Mouse (Mus musculus): ENCODE data around the gene Sulf2.

The Sulf2 gene

DNA sequence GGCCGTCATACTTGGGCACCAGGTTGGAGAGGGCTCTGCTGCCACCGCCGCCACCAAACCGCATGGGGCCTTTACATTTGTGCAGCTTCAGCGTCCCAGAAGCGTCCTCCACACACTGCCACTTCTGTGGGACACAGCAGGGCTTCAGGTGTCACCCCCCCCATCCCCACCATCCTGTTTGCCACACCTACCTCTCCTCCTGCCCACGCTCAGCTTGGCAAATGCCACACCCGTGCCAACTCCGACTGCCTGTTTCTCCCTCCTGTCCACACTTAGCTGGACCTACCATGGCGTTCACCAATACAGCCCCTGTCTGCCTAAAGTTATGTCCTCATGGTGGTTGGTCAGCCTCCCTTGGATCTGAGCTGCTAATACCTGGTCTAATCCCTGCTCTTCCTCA is 72.8 kb downstream of the Sulf2 start:
- DNase-seq, result no peak

DNA sequence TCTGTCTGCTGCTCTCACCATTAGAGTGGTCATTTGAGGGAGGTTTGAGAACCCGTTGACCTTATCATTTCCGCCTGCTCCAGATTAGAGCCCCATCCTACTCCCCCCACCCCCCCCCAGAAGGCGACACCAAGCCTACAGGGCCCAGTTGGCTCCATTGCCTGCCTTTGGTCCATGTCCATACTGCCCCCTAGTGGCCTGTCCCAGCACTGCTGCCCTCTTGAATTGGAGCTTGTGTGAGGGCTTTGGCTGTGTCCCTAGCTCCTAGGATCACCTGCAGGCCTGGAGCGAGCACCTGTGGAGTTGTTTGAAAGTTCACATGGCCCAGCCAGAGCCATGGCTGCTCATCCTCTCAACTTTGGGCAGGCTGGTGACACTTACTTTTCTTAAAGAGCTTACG is 73.3 kb downstream of the Sulf2 start:
- peak; percentile 35 for DNase-seq

DNA sequence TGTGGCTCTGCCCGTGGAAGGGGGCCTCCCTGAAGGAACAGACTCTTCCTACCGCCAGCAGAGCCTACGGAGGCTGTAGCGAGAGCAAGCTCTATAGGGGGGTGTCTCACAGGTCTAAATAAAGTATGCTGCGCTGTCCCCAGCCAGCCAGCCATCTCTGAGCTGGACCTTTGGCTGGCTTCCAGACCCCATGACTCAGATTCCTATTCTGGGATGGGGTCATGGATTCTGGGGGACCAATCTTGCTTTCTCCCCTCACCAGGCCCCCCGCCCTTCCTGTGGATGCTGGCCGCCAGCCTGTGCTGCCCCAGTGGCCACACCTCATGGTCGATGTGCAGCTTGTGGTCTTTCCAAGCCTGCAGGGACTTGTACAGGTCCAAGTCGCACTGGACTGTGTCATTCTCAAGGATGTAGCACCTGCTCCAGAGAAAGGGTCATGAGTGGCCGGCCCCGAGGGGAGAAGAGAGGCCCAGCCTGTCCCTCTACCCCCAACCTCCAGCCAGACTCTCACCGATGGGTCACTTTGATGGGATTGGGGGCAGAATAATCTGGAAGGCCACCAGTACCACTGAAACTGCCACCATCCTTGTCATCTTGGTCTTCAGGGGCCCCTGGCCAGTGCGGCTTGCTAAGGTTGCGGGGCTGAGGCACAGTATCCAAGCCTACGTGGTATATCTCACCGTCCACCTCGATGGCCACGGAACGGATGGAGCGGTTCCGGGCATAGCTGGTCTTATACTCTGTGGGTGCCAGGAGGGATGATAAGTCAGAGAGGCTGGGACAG is 74.3 kb downstream of the Sulf2 start:
- DNase-seq, result no peak

DNA sequence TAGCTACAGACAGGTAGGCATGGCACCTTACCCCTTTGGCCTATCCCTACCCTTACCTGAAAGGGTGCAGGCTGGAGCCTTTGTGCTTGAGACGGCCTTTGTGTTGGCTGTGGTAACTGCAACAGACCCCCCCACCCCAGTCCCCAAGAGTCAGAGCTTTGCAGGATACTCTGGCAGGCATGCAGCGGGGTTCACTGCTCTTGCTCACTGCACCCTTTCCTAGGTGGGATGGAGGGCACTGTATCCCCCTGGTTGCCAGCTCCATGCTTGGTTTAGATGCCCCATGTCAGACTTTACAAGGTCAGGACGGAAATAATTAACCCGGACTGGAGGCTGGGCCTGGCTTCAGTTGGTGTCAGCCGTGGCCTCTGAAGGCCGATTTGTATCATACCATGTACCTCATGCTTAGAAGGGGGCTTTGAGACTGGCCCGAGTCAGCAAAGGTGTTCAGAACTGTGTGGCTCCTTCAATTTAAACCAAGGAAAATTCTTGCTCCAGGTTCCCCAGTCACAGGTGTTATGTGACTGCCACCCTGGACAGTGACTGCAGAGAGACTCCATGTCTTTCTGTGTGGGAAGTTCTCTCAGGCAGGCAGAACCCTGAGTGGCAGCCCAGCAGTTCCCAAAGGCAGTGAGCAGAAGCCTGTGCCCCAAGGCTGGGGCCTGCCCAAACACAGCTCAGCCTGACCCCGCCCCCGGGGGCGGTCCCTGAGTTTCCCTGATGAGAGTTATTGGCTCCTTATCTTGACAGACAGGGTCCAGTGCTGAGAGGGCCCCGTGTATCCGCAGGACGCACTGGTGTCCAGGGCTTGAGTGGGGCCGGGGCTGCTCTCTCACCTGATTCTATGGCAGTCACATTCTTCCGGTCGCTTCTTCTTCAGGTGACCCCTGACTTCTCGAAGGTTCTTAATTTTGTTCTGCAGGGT is 75.2 kb downstream of the Sulf2 start:
- DNase-seq, result no peak

DNA sequence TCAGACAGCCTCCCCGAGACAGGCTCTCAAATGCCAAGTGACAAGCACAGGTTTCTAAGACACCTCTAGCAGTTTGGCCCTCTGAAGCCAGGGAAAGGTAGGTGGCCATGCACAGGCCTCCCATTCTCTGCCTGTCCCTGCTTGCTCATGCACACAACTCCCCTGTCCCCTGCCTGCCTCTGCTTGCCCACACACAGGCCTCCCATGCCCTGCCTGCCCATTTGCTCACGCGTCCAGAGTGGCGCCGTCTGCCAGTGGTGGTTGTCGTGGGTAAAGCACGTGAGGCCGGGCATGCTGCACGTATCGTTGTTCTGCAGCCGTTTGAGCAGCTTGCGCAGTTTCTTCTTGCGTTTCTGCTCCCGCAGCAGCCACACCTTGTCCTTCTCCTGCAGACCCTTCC is 76.2 kb downstream of the Sulf2 start:
- no peak for DNase-seq

DNA sequence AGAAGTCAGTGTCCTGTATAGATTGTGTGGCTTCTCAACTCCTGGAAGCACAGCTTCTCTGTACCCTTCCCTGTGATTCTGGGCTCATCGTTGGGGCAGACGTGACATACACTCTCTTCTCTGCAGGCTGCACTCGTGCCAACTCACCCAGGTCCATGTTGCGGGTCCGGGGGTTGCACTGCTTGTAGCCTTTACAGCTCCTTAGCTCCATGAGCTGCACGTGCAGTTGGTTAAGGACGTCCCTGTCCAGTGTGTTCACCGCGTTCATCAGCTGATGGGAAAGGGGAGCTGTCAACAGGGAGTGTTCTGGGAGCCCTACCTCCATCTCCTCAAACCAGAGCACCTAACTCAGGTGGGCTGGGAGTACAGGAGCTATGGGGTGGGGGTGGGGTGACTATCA is 78.1 kb downstream of the Sulf2 start:
- no peak for DNase-seq

DNA sequence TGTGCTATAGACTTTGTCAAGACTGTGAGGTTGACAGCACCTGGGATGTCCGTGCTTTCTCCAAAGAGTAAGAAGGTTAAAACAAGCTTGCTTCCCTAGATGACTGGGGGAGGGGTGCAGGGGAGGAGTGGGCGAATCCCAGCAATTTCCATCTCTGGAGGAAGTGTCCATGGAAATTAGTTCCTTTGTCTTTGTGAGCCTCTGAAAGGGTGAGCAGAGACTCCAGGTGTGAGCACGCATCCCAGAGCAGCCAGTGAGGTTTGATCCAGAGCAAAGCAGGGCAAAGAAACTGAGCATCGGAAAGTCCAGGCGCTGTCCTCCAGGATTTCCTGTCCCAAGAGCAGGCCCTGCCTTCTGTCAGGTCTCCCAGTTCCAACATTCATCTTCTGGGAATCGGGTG is 81.1 kb downstream of the Sulf2 start:
- no peak for DNase-seq

DNA sequence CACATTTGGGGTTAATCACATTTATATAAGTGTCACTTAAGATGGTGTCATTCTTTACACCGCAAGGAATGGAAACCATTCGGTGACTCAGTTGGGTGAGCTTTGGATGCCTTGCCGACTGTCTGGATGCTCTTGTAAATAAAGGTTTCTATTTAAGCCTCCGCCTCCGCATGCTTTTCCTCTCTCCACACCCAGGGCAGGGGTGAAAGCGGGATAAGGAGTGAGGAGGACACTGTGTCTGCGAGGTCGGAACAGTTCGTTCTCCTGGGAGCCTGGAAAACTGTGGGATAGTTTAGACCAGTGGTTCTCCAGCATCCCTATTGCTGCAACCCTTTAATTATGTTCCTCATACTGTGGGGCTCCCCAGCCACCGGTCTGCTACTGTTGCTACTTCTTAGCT is 82.4 kb downstream of the Sulf2 start:
- no peak for DNase-seq

DNA sequence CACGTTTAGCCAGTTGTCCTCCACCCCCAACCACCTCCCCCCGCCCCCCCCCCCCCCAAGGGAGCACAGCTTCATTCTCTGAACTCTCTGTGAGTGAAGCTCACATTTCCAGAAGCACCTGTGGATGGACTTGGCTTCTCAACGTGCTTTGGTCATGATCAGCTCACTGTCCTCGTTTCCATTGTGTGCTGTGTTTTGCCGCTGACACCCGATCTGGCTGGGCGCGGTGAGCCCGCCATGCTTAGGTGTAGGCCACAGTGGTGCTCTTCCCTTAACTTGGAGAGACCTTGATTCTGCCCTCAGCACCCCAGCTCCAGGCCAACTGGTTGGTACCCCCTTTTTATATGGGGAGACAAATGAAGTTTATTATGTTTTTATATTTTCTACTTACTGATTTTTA is 83.6 kb downstream of the Sulf2 start:
- DNase-seq, result no peak

DNA sequence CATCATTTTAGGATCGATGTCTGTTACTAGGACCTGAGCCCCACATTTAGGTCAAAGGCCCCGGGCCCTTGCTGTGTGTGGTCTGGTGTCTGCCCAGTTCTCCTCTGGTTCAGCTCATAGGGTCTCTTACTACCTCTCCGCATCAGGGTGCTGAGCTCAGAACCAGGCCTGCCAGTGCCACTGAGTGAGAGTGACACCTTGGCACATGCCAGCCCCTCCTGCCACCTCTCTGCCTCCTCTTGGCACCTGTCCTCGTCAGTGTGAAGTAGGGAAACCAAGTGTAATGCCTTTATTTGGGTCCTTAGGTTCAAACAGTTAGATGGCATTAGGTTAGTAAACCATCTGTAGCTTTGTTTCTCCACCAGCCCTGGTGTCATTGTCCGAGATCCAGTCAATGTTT is 84.0 kb downstream of the Sulf2 start:
- DNase-seq, result no peak

DNA sequence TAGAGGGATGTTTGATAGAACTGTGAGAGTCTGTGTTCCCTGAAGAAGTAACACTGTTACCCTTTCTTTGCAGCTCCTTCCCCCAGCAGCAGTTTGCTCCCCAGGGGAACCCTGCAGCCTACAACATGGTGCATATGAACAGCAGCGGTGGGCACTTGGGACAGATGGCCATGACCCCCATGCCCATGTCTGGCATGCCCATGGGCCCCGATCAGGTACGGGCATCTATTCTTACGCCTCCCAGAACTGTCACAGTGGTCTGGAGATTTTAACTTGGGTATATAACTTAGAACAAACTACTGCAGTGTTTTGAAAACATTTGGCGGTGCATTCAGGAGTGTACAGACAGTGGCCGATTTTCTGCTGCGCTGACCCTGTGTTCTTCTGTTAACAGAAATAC is 85.7 kb downstream of the Sulf2 start:
- no peak for DNase-seq

DNA sequence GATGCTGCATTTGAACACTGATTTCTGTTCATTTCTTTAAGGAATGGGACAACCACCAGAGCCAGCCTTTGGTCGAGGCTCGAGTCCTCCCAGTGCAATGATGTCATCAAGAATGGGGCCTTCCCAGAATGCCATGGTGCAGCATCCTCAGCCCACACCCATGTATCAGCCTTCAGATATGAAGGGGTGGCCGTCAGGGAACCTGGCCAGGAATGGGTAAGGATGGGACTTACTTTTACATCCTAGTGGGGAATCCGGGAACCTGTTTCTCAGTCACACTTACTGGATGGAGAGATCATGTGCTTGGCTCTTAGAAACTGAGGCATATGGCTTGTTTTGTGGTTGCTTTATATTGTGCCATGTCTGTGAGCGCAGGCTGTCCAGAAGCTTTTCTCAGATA is 86.3 kb downstream of the Sulf2 start:
- DNase-seq, result no peak

DNA sequence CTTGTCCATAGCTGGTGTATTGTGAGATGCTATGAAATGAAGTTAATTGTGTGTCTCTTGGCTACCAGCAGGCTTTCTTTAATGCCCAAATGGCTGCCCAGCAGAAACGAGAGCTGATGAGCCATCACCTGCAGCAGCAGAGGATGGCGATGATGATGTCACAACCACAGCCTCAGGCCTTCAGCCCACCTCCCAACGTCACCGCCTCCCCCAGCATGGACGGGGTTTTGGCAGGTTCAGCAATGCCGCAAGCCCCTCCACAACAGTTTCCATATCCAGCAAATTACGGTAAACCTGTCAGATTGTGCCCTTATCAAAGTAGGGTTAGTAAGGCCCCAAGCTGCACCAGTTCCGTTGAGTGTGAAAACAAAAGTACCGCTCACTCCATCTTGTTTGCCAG is 87.2 kb downstream of the Sulf2 start:
- no peak for DNase-seq

DNA sequence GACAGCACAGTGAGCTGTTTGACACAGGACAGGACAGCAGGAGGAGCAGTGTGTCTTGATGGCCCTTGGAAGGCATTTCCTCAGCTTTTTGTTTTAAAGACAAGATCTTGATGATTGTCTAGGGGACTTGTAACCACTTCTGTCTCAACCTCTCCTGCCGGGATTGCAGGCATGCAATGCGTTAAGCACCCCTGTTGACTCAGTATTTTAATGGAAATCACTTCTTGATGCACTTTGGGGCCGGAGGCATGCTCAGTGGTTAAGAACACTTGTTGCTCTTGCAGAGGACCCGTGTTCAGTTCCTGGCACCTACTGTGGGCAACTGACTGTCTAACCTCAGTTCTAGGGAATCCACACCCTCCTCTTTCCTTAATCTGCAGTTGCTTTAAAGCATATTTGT is 89.0 kb downstream of the Sulf2 start:
- no peak for DNase-seq

DNA sequence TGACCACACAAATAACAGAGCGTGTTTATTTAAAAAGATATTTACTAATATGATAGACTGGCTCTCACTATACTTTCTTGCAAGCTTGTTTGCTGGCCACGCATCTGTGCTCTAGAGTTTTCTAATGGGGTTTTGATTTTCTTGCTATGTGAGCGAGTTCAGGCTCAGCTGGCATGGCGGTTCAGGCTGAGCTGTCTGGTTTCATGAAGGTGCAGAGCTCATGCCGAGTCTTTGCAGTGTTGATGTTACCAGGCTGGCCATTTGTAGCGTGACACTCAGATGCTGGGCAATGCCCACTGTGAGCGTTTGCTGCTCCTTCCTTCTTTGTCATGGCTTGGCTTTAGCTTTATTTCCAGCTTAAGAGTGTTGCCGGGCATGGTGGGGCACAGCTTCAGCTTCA is 93.0 kb downstream of the Sulf2 start:
- no peak for DNase-seq

DNA sequence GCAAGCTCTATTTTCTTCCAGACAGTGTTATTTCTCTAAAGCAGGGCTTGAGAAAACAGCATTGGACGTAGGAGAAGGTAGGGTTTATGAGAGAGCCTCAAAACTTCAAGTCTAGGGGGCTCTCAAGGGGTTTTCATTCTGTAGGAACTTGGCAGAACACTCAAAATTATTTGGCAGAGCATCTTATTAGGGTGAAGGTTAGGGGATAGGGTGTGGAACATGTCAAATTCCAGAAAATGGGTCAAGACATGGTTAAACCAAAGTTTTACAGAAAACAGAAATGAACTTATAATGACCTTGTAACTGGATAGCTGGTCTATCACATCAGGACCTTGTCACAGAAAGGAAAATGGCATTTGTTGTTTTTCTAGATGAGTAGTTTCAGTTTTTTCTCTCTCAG is 93.5 kb downstream of the Sulf2 start:
- DNase-seq, result no peak

DNA sequence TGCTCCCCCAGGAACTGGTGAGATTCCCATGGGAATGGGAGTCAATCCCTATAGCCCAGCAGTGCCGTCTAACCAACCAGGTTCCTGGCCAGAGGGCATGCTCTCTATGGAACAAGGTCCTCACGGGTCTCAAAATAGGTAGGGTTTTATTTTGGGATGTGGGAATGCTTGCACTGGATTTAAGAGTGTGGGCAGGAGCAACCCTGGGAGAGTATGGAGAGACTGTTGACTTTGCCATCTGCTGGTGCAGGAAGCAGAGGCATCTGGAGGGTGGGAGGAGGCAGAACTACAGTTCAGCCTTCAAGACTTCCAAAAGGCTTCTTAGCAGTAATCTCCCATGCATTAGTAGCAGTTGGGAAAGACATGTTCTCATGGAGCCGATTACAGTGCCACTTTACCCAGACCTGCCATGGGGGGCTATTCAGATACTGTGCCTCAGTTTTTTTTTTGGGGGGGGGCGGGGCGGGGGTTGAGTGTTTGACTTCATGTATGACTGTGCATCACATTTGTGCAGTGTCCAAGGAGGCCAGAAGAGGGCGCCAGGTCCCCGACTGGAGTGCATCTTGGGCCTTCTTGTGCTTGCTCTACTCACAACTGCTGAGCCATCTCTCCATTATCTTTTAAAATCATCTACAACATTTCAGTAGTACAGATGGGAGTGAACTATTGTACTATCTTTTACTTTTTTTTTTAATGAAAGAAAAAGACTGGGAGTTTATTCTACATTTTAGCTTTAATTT is 95.6 kb downstream of the Sulf2 start:
- no peak for DNase-seq

DNA sequence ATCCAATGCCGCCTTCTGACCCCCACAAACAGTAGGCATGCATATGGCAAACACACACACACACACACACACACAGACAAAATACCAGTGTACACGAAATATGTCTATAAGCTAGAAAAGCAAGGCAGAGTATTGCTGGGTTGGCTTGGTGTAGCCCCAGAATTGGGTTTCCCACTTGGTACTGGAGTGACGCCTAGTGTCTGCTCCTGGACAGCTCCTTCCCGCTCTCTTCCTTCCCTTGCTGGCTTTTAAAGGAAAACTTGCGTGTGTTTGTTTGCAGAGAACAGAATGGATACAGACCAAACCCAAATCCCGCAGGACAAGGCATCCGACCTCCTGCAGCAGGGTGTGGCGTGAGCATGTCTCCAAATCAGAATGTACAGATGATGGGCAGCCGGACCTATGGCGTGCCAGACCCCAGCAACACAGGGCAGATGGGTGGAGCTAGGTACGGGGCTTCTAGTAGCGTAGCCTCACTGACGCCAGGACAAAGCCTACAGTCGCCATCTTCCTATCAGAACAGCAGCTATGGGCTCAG is 101.4 kb downstream of the Sulf2 start:
- DNase-seq, result no peak

DNA sequence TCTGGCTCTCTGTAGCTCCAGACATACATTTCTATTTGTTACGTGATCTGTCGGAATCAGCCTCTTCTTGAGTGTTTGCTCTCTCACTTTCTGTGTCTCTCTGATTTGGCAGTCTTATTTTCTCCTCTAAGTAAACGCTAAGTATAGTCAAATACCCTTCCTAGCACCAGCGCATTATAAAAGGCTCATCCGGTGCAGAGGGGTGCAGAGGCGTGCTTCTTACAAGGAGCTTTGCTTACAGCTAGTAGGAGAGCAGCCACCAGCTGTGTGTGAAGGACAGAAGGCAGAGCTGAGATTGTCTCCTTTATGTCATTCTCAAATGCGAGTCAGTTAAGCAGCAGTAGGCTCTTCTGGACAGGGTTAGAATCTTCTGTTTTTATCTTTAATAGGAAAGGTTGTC is 103.5 kb downstream of the Sulf2 start:
- DNase-seq, result no peak

DNA sequence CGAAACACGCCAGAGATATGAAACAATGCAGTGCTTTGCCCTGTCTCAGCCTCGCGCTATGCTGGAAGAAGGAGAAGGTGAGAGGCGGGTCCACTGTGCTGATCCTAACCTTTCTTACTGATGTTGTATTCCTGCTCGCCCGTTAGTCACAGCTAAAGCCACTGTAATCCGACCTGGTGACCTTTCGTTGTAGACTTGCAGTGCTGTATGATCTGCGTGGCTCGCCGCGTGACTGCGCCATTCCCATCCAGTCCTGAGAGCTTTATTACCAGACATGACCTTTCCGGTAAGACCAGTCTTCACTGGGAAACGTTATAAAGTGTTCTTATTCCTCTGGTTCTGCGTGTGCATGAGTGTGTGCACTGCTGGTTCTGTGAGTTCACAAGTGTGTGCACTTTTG is 104.0 kb downstream of the Sulf2 start:
- DNase-seq, result no peak

DNA sequence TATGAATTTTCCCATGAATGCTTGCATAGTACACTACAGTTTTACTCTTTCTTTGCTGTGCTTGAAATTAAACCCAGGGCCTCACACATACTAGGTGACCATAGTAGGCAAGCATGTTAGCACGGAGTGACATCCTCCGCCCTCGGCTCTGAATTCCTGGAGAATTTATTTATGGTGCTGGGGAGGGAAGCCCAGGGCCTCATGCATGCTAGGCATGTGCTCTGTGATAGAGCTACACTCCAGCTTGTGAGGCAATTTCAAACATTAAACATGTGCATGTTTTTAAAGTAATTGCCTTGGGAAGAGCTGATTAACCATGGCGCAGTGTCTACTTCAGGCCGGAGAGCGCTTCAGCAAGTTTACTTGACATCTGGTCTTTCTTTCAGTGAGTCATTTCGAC is 106.6 kb downstream of the Sulf2 start:
- DNase-seq, result no peak

DNA sequence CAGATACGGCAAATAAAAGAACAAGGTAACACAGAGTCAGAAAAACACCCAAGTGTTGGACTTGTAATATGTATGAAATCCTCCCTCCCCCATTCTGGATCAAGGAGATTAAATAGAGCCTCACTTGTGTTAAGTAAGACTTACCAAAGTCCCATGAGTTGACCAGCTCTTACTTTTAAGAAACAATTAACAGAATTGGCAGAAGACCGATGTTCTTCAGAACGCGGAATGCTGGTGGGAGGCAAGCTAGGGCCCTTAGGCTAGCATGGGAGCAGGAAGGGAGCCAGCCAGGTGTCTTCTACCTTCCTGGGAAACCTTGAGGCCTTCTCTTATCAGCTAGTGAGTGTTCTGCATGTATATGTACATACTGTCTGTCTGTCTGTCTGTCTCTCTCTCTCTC is 107.5 kb downstream of the Sulf2 start:
- DNase-seq, result no peak

Measured in cerebellum, adult 9-11 months (tissue).